Mouse (Mus musculus): ENCODE data around the gene Asns.

Asns gene

DNA sequence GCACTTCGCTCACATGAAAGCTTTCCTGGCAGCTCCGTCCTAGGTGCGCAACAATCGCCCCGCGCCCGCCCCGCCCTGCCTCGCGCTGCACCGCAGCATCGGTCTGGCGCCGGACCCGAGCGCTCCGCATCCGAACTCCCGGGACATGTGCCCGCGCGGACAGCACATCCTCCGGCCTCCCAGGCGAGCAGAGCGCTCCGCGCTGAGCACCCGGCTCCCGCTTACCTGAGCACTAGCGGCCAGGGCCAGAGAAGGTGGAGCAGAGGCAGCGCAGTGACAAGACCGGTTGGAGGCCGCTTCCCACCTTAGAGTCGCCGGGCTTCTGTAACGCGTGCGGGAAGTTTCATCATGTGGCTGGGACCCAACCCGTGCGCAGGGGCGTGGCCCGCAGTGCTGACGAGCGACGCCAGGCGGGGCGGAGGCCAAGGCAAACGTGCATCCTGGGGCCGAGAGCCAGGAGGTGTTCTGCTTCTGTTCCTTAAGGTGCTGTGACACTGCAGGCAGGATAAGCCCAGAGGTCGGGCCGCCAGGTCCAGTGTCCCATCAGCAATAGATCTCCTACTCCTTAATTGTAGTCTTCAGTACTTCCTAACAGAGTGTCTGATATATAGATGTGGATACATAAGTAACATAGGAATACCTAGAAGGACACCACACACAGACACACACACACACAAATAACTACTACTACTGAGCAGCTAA is at the start of gene Asns:
Gene Asns, minus strand, starts transcription at position 371 of the 702 bp plus-strand sequence.
- CTCF ChIA-PET = no interaction called here

DNA sequence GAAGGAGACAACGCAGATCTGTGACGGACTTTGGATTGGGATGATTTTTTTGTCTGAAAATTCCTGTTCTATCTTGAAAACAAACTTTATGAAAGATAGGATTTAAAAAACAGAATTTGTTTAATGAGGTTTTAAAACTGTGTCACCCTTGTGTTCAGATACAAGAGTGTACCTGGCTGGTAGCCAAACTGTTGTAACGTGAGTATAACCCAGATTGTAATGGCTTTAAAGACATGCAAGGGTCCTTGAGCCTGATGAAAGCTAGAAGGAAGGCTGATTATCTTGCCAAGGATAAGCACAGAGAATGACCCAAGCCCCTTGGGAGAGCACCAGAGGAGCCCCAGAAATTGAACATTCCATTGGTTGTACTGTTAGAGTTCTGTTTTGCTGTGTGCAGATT is 48.7 kb upstream of the Asns start:
- CTCF ChIA-PET = no interaction called here

DNA sequence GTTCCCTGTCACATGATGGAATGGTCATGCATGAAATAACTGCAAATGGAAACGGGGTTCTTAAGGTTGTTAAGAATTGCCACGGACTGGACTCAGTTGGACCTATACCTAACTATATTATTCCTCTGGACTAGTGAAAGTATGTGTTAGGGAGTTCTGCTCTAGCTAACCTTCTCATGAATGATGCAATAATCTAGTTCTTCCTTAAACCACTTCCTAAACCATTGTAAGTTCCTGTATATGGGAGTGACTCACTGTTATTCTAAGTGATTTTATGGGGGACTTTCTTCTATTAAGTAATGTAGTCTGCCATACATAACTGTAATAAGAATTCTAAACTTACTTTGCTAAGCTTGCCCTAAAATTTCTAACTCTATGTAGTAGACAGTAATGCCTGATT is 44.8 kb upstream of the Asns start:
- CTCF ChIA-PET = no interaction called here

DNA sequence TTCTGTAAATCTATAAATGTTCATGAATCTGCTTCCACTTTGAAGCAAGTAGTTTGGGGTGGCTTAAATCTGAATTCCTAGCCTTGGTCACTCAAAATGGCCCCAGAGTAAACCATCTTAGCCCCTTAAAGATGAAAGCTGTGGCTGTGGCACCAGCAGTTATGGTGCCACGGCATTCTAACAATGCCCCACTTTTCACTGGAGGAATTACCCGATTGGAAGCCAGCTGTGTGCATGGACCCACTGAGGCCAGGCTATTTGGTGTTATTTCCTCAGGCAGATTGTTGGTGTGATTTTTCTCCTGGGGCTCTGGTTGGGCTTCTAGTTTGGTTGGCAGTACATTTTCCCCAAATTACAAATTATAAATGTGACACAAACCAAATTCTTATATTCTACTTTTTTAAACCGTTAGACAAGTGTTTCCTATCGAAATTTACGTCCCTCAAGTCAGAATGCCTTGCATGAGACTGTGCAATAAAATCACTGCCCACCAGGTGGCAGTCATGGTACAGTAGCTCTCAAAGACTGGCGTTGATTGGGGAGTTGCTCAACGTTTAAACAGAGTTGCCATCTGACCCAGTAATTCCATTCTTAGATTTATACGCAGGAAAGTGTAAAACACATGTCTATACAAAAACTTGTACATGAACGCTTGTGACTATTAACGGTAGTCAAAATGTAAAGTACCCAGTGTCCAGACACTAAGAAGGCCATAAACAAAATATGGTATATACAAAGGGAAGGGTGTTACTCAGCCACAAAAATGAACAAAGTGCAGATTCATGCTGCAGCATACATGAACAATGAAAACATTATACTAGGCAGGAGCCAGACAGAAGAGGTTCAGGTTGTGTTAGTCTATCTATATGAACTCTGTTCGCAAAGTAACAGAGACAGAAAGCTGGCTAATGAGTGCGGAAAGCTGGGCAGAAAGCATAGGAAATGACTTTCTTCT is 40.0 kb upstream of the Asns start:
- CTCF ChIA-PET = interaction anchor here (1.0 kb wide), 1 partner anchor 238 kb away, joined by 3 read pairs; no protein-coding TSS in a partner anchor

DNA sequence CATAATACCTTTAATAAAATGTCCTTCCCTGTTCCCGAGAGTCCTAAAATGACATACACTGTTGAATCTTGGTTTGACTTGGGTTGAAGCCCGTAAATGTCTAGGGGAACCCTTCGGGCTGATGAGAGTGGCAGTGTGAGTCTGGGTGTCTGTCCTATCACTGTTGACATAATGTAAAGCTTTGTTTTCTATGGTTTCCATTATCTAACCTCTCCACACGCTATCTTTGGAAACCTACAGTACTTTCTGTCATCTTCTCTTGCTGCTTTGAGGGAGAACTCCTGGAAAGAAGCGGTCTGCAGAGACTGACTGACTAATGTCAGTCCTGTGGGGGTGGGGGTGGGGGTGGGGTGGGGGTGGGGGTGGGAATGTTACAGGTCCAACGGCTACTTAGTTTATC is 39.0 kb upstream of the Asns start:
- CTCF ChIA-PET = no interaction called here

DNA sequence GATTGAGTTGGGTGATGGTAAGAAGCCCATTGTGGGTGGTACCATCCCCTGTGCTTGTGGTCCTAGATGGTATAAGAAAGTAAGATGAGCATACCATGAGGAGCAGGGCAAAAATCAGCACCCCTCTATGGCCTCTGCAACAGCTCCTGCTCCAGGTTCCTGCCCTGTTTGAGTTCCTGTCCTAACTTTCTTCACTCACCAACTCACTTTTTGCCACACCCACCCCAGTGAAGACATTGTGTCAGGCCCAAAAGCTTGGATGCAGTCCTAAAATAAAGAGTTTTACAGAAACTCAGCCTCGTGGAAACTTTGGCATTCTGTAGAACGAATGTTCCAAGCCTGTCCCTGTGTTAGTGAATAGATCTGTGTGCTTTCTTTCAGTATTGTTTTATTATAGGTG is 36.1 kb upstream of the Asns start:
- CTCF ChIA-PET = no interaction called here

DNA sequence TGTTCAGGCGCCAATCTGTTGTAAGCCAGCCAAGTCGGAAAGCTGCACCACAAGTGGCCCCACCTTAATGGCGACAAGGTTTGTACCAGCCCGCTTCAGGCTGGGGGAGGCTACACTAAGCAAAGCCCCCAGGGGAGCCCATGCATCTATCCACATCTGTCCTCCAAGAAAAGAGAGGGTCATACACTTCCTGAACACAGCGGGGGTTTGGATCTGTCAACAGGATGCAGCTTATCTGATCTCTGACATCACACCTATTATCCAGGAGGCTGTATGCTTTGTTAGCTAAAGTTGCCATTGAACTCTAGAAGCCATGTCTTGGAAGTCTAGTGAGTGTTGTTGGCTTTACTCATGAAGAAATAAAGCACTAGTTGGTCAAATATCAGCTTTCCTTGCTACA is 35.2 kb upstream of the Asns start:
- CTCF ChIA-PET = no interaction called here

DNA sequence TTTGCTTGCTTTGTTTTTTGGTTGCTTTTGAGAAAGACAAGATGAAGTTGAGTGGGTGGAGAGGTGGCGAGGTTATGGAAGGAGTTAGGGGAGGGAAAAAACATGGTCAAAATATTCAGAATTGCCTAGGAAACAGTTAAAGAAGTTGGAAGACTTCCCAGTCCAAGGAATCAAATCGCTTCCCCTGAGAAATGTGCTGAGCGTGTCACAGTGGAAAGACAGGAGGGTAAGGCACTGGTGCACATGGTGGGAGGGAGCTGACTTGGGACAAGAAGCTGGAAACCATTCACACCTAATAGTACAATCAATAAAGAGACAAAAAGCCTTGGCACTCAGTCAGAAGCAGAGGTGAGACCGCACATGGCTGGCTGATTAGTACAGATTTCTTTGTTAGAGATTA is 23.2 kb upstream of the Asns start:
- CTCF ChIA-PET = no interaction called here

DNA sequence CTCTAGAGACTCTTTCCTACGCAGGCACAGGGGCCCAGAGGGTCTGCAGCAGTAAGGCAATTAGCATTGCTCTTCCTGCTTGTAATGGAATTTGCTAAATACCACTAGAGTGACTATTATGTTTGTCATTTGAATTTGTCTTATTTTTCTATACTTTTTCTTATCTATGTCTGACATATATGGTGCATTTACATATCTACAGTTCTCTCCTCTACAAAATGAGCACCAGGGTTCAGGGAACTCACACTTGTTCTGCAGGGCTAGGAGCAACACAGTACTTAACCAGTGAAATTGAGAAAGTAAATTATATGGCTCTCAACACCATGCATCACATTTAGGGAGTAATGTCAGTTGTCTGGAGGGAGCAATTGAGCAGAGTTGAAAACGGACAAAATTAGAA is 21.2 kb upstream of the Asns start:
- CTCF ChIA-PET = no interaction called here

DNA sequence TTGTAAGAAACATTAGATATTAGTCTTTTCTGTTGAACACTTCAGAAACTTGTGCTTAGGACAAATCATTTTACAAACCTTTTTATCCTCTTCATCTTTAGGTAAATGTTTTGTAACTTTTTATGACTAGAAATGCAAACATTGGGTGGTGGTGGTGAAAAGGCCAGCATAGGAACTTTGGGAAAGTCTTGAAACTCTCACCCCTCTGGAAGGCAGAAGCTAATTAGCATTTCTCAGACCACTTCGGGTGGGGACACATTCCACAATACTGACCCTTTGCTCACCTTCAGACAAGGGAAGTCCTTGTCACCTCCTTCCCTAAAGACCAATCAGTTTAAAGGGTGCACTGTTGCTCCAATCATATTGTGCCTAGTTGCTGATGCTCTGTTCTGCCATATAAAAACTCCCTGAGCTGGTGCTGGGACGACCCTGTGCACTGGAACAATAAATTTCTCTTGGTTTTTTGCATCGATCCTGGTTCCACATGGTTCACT is 18.8 kb upstream of the Asns start:
- CTCF ChIA-PET = no interaction called here

DNA sequence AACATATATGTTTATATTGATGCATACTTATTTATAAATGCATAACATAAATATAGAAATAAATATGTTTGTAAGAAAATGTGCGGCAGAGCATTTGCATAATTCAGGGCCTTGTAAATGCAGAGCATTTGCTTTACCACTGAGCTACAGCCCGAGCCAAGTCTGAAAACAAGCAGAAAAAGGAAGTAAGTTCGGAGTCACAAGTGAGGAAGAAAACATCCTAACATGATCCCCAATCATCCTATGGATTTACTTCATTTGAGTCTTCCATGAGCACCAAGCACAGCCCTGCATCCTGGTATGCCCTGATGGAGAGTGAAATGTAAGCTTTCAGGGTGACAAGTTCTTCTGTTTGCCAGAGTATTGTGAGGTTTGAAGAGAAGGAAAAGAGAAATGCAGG is 15.2 kb upstream of the Asns start:
- CTCF ChIA-PET = no interaction called here

DNA sequence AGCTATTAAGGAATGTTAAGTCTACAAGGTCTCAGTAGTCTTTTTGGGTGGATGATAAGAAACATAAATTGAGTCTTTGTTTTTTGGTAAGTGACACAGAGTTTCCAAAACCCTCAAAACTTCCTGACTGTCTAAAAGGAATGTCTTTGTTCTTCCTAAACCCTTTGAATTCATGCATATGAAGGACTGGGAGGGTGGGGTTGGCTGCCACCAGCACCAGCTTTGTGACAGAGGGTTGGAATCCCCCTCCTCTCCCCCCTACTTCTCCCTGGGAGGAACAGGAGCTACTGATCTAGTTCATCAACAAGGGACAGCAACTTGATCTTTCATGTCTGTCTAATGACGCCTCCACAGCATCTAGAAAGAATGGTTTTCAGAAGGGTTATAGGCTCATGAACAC is 13.7 kb upstream of the Asns start:
- CTCF ChIA-PET = no interaction called here

DNA sequence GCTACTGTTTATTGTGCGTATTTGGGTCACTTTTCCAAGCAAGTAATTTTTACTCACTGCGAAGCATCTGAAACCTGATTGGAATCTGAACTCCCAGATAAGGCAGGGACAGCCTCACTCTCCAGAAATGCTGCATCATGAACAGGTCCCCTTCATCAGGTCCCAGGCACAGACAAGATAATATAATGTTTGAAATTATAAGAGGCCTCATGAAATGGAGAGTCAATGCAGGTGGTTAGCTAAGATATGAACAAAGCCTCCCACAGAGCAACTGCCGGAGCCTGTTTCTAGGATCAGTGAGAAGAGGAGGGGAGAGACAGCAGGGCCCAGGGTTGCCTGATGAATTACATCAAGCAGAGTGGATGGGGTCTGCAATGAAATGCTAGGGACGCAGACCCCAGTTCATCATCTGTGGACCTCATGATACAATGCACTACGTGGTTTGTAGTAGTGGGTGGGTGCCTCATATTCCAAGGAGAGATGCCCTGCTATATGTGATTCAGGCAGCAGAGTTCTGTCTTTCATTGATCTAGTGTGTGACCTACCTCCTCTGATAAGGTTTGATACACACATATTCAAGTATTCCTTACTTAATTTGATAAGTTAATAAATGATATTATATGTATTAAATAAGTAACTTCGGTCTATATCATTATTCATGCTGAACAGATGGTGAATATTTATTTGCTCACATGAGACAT is 5.1 kb upstream of the Asns start:
- CTCF ChIA-PET = no interaction called here

DNA sequence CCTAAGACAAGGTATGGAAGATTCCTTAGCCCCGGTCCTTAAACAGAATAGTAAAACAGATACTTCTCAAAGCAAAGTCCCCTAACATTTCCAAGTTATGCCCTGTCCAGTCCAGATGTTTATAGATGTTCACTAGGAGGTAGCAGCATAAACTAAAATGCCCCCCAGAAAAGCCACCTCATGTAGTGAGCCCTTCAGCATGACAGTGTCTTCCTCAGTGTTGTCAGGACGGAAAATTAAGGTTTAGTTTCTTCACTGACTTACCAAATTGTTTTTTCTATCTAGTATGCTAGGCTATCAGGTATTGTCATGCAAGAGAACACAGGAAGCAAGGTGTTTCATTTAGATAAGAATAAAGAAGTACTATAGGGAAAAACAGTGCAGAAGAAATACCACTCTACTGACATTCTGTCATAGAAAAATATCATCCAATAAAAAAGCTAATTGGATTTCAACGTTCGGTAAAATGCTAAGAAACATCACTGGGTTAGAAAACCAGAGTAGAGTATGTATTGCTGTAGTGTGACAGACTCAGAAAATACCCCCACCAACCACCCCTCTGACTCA is 4.1 kb upstream of the Asns start:
- CTCF ChIA-PET = no interaction called here

DNA sequence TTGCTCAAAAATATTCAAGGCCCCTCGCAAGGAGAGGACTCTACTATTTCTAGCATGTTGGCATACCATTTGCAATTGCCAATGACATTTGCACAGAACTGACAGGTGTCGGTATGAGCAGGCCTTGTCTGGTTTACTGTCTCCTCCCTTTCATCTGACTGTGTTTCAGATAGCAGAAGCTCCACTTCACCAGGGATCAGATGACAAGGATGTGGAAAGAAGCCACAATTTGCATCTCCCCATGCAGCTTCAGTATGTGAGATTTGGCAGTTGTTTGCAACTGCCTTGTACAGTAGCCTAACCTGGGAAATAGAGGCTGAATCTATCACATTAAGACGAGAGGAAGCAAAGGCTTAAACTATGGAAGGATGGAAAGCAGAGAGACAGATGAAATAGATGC is 3.6 kb upstream of the Asns start:
- CTCF ChIA-PET = no interaction called here

DNA sequence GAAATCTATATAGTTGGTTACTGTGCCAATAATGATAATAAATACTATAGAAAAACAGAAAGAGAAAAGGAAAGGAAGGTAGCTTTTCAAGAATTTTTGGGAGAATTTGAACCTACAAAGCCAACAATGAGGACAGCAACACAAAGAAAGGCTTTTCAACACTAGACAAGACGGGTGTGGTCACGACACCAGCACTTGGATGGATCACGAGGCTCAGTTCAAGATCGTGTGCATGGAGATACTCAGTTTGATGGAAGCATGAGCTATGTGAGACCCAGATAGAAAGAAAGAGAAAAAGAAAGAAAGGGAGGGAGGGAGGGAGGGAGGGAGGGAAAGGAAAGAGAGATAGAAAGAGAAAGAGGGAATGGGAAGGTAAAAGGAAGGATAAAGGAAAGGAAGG is 2.8 kb upstream of the Asns start:
- CTCF ChIA-PET = no interaction called here

DNA sequence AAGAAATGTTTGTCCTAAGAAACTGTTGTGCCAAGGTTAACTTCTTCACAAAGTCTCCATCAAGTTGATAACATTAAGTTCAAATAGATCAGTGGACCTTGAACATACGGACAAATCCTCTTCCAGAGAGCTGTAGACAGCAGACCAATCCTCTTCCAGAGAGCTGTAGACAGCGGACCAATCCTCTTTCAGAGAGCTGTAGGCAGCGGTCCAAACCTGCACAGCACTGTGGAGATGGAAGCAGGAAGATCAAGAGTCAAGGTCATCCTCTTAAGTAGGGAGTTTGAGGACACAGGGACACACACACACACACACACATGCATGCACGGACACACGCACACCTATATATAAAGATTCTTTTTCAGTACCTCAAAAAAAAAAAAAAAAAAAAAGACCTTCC is 612 bp upstream of the Asns start:
- CTCF ChIA-PET = interaction anchor here (0.6 kb wide), 1 partner anchor 14 kb away, joined by 3 read pairs; no protein-coding TSS in a partner anchor

DNA sequence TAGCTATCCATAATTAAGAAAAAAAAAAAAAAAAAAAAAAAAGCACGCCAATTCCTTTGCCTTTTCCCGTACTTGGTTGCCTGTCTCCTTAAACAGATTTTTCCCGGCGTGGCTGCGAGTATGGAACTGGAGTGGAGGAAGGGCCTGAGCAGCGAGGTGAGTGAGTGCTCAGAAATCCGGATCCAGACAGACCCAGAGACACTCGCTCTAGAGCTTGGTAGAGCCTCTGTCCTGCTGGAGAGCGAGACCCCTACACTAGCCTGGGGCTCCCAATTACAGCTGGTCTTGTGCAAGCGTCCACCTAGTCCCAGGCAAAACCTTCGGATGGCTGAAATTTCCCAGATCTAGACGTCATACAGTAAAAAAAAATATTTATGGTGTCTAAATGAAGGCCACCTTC is 603 bp downstream of the Asns start:
- CTCF ChIA-PET = no interaction called here

DNA sequence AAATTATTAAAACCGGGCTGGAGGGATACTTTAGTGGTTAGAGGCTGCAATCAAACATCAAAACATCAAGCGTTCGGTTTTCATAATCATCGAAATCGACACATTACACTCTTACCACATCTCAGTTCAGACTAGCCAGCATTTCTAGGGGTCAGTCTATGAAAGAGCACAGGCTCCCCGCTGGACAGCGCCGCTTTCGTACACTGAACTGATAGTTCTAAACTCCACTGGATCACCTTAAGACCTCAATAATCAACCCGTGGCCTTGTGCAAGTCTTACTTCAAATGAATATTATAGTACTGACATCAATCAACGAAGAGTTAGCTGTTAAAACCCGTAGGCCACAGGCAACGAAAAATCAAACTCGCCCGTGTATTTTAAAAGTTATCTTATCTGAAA is 1.0 kb downstream of the Asns start:
- CTCF ChIA-PET = no interaction called here

DNA sequence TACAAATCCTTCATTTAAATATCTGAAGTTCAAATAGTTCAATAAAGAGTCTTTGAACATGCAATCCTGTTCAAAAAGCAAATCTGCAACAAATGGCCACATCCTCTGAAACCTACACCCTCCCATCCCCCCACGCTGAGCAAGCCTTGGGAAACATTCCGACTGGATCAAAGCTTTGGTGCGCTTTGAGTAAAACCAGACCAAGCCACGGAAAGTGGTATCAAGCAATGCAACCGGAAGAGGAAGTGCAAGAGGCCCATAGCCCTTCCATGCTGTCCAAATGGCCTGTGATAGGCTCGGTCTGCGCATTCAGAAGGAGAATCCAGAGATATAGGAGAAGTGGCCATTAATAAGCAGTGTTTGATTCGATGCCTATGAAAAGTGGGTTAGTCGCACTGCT is 2.6 kb downstream of the Asns start:
- CTCF ChIA-PET = no interaction called here

DNA sequence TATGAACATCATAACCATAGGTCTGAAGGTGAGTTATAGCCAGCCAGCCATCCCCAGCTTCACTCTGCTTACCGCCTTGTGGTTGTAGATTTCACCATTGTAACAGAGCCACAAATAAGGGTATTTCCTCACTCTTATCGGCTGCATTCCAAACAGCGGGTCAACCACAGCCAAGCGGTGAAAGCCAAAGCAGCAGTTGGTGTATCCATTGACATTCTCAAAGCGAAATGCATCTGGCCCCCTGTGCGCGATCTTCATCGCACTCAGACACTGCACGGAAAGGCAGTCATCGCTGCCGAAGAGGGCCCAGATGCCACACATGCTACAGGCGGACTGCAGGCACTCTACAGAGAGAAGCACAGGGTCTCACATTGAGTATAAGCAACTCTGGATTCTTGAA is 3.9 kb downstream of the Asns start:
- CTCF ChIA-PET = no interaction called here

DNA sequence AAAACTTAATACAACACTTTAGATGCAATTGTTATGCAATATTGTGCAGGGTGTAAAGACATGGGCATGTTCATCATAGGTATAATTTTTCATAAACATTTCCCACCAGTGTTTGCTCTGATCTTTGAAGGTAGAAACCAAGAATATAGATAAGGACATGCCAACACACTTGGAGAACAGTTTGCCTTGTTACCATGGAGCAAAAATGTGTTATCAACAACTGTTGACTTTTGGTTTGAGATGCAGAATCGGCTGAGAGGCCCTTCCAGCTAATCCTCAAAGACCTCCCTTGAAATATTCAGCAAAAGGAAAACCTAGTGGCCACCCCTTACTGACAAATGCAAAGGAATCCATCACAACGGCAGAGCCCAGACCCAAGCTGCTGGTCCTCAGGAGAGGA is 7.0 kb downstream of the Asns start:
- CTCF ChIA-PET = no interaction called here

Data from spleen, embryonic (tissue).